Mouse (Mus musculus) CD8-positive naive resting alpha-beta T cell, adult 2 months (primary cell): ENCODE measurements around the gene Elmo1.

Source experiments
- DNase-seq, 2 experiments: peaks; one replicate each; pipeline ENCODE4 v3.0.0; 2022; ENCODE audit warnings: low read depth in 2 of 2, low spot score in 2 of 2

Gene Elmo1

GRCm38 (mm10) chr13:20205746-20206145 lies 115.3 kb downstream of the Elmo1 start:
- DNase-seq, result no peak

DNA sequence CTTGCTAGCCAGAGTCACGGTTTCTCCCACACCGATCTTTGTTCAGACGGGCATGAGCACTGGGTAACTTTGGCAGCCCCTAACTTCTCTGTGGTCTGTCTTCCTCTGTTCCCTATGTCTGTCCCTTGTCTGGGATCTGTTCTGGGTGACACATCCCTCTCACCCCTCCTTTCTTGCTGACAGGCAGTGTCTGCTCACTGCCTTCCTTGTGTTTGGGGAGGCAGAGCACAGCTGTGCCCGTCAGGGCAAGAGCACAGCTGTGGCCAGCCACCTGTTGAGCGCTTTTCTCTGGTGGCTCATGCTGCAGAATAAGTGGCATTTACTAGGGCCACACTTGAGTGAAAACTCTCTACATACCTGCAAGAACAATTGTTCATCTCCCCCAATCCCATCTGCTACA lies 116.7 kb downstream of the Elmo1 start:
- no peak for DNase-seq

- DNase-seq, result no peak
Observed at GRCm38 (mm10) chr13:20207950-20208642, 117.7 kb downstream of the Elmo1 start.

DNA sequence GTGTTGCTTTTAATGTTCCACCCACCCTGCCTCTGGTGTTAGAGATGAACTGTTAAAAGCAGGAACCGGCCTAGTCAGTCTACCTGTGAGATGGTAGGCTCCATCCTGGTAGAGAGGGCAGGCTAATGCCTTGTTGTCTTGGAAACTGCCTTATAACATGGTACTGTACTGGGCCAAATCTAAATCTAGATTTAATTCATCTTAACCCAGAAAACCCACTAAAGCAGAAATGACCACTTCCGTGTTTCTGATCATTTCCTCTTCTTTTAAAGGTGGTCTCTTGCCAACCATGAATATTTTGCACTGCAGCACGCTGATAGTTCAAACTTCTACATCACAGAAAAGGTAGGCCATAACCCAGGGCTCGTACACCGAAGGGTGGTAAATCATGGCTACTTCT lies 118.5 kb downstream of the Elmo1 start:
- DNase-seq, result no peak

DNA sequence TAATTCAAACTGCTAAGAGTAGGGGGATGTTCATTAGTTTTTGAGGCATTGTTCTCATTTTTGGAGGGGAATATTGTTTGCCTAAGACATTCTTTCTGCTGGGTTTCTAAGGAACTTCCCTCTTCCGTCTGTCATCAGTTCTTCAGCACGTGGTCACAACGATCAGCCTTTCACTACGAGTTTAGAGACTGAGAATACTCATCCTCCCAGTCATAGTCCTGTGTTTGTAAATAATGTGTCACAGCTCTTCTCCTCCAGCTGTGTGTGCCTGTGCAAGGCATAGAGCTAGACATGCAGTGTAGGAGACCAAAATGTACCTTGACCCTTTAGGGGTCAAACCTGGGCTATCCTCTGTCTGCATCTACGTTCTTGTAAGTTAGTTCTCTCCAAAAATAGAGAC lies 121.4 kb downstream of the Elmo1 start:
- DNase-seq, result no peak

- no peak for DNase-seq
Observed at GRCm38 (mm10) chr13:20212665-20213064, 122.3 kb downstream of the Elmo1 start.

DNA sequence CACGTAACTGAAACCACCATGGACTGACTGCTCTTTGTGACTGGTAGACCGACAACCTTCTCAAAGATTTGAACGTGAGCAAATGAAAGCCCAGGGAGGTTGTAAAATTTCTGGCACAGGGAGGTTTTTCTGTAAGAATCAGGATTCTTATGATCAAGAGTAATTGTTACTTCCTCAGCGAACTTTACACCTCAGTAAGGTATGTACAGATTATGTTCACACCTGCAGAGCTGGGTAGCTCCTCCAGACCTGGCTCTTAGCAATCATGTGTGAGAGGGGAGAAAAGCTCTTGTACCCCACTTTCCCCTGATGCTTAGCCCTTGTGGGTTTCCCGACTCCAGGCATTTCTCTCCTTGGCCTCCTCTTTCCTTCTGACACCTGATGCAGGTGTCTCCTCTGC lies 123.5 kb downstream of the Elmo1 start:
- no peak for DNase-seq

DNA sequence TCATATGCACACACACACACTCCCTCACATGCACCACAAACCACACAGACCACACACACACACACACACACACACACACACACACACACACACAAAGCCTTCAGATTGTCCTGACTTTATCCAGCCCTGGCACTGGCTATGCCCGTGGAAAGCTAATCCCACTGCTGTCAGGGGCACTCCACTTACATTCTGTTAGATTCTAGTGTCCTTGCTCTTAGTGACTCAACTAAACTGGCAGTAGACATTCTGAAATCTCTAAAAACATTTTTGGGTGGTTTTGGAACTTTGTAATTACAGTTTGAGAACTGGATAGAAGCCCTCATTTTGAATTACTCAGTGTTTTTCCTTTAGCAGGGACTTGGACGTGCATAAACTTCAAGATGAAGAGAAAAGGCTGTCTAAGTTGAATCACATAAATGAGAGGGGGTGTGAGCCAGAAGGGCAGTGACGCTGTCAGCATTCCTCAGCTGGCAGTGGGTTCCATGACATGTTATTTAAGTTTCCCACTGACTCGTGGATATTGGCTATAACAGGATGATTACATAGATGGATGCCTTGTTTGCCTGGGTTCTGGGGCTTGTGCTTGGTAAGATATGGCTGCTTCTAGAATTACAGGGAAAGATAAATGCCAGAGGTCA lies 127.2 kb downstream of the Elmo1 start:
- no peak for DNase-seq

DNA sequence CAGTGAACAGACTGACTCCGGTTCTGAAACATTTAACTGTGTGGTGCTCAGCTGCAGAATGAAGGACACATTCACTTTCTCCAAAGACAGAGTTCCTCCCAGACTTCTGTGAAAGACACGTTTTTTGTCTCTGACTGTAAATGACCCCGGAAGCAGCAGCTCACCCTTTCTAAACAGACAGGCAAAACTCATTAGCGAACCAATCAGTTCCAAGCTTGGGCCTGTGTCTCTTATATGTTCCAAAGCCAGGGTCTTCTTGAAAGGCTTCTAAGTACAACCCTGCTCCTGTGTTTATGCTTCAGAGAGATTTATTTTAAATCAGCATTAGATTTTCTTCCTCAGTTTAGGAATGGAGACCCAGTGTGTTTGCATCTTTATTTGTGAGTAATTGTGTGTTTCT lies 127.7 kb downstream of the Elmo1 start:
- no peak for DNase-seq

- DNase-seq, result no peak
Observed at GRCm38 (mm10) chr13:20220414-20220813, 130.0 kb downstream of the Elmo1 start.

GRCm38 (mm10) chr13:20227923-20228705 lies 137.7 kb downstream of the Elmo1 start:
- no peak for DNase-seq

- DNase-seq, result no peak
Observed at GRCm38 (mm10) chr13:20231837-20232728, 141.7 kb downstream of the Elmo1 start.

- DNase-seq, result no peak
Observed at GRCm38 (mm10) chr13:20233707-20234106, 143.3 kb downstream of the Elmo1 start.

DNA sequence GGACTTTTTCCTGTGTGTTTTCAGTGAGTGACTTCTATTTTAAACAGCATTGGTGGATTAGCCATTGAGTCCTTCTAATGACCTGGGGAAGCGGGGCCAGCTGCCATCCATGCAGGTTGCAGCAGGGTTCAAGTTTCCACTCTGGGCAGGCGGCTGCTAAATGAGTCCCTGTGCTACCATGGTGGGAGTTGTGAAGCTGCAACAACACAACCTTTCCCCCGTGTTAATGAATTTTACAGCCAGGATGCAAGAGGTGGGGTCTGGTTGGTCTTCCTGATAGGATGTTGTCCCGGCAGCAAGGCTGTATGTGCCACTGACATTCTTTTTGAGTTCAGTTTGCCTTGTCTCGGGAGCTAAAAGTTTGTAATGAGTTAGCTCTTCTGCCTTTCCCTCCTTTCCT lies 147.2 kb downstream of the Elmo1 start:
- DNase-seq, result no peak

DNA sequence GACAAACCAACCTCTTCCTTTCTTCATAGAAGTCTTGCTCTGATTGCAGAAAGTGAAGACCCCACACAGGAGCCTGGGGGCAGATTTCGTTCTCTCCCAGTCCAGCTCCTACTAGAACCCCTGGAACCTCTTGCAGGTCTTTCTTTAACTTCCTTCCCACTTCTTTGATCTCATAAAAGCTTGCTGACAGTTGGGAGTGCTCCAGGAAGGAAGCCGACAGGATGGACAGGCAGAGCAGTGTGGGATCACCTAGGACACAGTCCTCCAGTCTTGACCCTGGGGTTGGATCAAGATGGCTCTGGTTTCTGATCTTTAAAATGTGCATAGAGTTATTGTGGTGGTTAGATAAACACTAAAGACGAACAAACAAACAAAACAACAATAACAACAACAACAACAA lies 147.8 kb downstream of the Elmo1 start:
- DNase-seq, result no peak

DNA sequence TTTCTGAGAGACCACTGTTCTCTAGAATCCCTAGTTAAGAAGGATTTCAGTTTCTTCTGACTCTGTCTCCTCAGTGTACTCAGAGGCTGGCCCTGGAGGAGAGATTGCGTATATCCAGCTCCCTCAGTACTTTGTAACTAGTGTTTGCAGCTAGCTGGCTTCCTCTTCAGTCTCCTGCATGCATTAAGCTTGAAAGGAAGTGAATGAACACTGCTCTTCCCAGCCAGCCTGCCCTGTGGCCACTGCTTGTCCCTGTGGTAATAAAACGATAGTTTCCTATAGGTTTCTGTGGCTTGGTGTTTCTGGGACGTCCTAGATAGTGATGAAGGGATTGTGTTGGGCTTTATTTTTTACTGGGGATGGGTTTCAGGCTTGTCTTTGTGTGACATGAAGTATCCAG lies 148.3 kb downstream of the Elmo1 start:
- no peak for DNase-seq

DNA sequence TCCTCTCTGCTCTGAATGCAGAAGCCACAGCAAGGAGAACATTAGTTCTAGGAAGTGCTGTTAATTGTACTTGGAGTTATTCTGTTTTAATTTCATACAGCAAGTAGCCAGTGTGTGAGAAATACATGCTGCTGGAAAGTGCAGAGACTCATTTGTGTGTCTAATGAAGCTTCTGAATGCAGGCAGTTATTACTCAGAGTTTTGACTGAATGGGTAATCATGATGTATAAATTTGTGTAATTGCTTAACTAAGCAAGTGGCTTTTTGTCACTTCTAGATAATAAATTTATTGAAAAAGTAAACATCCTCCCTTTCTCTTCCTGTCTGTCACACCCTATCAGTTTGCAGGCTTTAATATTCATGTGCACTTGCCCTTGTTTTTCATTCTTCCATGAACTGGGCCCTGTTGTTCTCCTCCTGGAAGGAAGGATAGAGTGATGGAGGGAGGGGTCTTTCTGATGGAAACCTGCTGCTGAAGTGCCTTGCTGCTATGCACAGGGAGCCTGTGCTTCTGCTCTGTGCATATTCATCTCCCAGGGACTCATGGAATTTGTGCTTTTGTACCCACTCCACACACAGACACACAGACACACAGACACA lies 159.8 kb downstream of the Elmo1 start:
- no peak for DNase-seq

DNA sequence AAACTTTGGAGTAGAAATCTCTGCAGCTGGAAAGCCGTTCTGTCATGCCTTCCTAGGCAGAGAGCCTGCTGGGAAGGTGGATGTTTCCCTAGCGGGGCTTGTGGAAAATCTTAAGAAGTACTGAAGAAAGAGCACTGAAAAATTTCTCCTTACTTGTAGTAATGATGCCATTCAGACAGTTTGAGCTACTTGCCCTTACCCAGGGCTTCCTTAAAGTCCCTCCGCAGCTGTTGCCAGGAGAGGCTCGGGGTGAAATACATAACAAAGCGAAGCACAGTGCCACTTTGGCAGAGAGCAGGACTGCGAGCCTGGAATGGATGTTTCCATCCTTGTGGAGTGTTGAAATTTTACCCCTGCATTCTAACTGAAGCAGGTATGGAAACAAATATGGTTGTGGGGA lies 164.5 kb downstream of the Elmo1 start:
- no peak for DNase-seq

- DNase-seq, result no peak
Observed at GRCm38 (mm10) chr13:20255380-20255779, 165.0 kb downstream of the Elmo1 start.

DNA sequence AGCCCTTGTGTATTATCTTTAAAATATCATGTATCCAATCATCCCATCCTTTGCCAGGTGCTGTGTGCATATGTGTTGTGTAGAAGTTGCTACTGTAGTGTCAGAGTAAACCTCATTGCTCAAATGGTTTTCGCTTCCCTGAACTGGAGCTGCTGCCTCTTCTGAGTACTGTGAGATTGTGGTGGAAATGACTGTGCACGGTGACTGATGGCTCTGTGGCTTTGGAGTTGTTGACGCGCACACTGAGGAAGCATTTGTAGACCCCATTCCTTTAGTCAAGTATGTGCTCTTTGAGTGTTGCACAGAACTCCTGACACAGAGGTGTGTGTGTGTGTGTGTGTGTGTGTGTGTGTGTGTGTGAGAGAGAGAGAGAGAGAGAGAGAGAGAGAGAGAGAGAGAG lies 166.2 kb downstream of the Elmo1 start:
- DNase-seq, result no peak
